Mouse (Mus musculus) splenic B cell, adult 2 months (primary cell): ENCODE results near the gene Anapc16.
"Not testable (repeated sequence)": the region's sequence is repeated elsewhere in the genome, so short reads cannot be mapped to it uniquely, and the experiment has no call there.

Experiments used
- DNase-seq: peaks from one replicate; pipeline ENCODE4 v3.0.0-alpha.2; 2011; ENCODE audit warnings: low read depth, low spot score
- H3K27me3 ChIP-seq: 2 replicates; pipeline ENCODE4 v1.6.1; 2012; ENCODE audit warnings: mild to moderate bottlenecking, low read length, moderate library complexity, mixed read lengths; ENCODE audit not compliant: control insufficient read depth, poor library complexity, insufficient read depth, severe bottlenecking
- H3K36me3 ChIP-seq: 2 replicates; pipeline ENCODE4 v1.6.1; 2012; ENCODE audit warnings: mild to moderate bottlenecking, low read length, moderate library complexity, mixed read lengths; ENCODE audit not compliant: control insufficient read depth, poor library complexity, insufficient read depth, severe bottlenecking

Anapc16 gene

DNA sequence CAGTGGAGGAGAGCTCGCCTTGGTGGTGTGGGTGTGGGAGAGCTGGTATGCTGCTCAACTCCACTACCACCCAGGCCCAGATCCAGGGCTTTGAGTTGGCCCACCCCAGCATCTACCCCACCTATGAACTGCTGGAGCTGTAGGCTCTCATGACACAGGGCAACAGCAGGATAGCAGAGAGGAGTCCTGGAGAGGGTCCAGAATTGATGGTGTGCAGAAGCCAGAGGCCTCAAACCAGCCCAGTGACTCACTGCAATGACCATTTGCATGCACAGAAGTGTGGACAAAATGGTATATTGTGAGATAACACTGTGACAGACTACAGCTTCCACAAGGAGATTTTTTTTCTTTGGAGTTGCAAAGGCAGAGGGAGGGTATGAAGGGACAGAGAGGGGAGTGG is 20.8 kb upstream of the Anapc16 start:
- no peak for DNase-seq
- Histone ChIP-seq H3K36me3 (no peaks in the 10 kb centered on the region), H3K27me3 (no peaks in the 10 kb centered on the region)

DNA sequence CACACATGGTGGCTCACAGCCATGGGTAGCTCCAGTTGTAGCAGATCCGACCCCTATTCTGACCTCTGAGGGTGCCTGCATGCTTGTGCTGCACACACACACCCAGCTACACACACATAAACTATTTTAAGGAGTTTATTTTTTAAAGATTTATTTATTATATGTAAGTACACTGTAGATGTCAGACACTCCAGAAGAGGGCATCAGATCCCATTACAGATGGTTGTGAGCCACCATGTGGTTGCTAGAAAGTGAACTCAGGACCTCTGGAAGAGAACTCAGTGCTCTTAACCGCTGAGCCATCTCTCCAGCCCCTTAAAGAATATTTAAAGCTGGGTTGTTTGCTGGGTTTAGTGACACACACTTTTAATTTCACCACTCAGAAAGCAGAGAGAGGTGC is 16.4 kb upstream of the Anapc16 start:
- Histone ChIP-seq H3K36me3 (no peaks in the 10 kb centered on the region; the same call in 1 of the 2 replicates), H3K27me3 (no peaks in the 10 kb centered on the region)
- no peak for DNase-seq

DNA sequence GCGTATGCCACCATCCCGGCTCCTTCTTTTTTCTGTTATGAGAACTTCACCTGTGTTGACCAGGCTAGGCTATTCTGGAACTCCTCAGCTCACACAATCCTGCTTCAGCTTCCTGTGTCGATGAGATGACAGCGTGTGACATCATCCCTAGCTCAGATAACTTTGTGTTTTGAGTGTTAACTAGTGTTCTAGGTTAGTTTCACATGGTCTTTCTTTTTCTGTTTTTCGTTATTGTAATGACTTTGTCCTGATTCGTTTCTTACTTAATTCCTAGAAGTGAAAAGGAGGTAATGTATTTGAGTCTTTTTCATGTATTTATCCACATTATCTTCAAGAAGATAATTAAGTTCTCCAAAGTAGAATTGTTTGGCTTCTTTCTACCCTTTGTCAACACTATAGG is 13.3 kb upstream of the Anapc16 start:
- H3K36me3 ChIP-seq = no peaks in the 10 kb centered on the region; the same call in 1 of the 2 replicates
- no peaks in the 10 kb centered on the region for H3K27me3 ChIP-seq
- no peak for DNase-seq

DNA sequence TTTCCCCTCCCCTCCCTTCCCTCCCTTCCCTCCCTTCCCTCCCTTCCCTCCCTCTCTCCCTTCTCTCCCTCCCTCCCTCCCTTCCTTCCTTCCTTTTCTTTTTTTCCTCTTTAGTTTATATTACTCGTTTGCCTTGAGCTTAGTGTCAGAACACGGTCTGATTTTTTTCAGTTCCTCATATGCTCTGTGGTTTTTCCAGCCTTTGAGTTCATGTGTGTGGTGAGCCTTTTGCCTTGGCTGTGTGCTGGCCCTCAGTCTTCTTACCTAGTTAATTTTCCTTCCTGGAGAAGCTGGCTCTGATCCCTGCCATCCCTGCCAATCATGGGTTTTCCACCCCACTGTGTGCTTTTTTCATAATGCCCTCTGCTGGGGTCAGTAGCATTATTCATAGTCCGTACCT is 6.2 kb upstream of the Anapc16 start:
- DNase-seq = peak; percentile 13
- H3K36me3 ChIP-seq = no peaks in the 10 kb centered on the region; the same call in 1 of the 2 replicates
- no peaks in the 10 kb centered on the region for H3K27me3 ChIP-seq

DNA sequence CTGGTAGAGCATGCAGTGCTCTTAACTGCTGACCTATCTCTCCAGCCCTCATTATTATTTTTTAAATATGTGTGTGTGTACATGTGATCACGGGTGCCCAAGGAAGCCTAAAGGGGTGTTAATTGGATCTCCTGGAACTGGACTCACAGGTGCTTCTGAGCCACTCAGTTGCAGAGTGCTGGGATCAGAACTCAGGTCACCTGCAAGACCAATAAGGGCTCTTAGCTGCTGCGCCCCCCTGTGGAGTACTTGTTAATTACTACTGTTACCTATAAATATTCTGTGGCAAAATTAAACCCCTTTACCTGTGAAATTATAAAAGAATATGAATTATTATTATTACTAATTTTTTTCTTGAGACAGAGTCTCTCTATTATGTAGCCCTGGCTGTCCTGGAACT is 2.3 kb upstream of the Anapc16 start:
- DNase-seq = peak; percentile 71
- Histone ChIP-seq H3K27me3 (no peaks in the 10 kb centered on the region), H3K36me3 (peaks cover 6% of the 10 kb centered on the region)

DNA sequence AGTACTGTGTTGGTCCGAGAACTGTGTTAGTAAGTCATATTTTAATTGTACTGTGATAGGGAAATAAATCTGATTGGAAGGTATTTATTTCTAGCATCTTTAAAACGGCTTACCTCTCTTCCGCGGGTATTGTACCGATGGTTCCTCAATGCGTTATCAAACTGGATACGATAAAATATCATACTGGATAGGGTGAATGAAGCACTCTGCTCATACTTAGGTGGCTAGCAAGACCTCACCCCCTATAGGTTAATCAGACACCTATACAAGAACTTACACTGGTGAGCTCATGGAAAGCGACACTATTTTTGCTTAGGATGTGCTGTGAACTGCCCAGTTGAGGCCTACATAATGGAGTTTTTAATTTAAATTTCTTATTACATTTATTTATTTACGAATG is 912 bp upstream of the Anapc16 start:
- no peaks in the 10 kb centered on the region for H3K27me3 ChIP-seq
- peaks cover 6% of the 10 kb centered on the region for H3K36me3 ChIP-seq
- no peak for DNase-seq

DNA sequence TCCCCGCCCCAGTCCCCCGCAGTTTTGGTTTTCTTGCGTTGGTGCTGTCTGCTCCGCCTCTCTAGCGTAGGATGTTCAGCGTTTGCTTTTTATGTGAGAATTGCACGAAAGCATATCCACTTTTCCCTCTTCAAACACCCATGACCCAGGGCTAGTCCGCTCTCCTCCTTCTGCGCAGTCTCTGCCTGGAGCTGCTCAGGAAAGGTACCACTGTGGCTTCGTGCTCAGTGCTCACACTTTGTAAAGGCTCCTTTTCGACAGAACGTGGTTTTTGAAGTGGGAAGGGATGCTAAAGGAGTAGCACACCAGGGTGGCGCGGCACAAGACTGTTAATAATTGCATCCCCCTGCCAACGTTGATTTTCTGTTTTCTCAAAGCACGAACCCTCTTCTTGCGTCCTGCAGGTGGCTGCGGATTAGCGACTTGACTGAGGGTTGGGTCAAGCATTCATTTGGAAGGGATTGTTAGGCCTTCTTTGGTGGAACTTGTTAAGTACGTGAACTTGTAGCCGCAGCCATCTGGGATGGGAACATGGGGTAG is 348 bp upstream of the Anapc16 start:
- DNase-seq = no peak
- peaks cover 6% of the 10 kb centered on the region for H3K36me3 ChIP-seq
- H3K27me3 ChIP-seq = no peaks in the 10 kb centered on the region

DNA sequence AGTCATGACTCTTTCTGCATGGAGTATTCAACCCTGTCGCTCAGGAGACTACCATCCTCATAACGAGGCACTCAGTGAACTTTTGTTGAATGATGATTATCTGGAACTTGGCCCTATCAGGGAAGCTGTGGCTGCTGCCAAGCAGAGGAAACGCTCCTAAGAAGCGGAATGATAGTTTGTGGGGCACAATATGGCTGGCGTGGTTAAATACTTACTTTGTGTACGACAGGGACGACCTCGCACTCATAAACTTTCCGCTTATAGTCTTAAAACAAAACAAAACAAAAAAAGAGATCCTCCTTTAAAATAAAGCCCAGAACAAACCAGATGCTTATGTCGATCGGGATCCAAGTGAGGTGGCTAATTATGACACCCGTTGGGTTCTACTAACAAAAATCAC is 732 bp downstream of the Anapc16 start:
- Histone ChIP-seq H3K27me3 (no peaks in the 10 kb centered on the region), H3K36me3 (peaks cover 6% of the 10 kb centered on the region)
- DNase-seq = no peak

DNA sequence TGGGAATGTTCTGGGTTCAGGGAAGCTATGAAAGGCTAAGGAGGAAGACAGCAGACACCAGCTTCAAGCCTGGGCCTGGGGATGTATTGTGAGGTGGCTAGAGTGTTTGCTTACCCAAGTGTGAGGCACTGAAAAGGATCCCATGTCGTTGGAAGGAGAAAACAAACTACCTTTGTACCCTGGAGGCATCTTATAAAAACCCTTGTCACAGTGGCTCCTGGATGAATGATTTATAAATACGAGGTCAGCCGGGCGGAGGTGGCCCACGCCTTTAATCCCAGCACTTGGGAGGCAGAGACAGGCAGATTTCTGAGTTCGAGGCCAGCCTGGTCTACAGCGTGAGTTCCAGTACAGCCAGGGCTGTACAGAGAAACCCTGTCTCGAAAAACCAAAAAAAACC is 1.3 kb downstream of the Anapc16 start:
- not testable (repeated sequence) for H3K27me3 ChIP-seq, H3K36me3 ChIP-seq, DNase-seq

DNA sequence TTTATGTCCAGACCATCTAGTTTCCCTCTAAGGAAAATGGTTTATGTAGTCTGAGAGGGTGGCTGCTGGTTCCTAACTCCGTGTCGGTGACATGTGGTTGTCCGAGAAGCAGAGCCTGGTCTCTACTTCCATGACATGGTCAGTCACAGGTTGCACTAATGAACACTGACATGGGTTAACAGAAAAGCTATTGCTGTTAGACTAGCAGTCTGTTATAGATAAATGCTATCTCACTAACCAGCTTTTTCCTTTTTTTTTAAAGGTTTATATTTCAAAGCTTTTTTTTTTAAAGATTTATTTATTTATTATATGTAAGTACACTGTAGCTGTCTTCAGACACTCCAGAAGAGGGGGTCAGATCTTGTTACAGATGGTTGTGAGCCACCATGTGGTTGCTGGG is 3.9 kb downstream of the Anapc16 start:
- DNase-seq = no peak
- no peaks in the 10 kb centered on the region for H3K27me3 ChIP-seq
- peaks cover 9% of the 10 kb centered on the region for H3K36me3 ChIP-seq

DNA sequence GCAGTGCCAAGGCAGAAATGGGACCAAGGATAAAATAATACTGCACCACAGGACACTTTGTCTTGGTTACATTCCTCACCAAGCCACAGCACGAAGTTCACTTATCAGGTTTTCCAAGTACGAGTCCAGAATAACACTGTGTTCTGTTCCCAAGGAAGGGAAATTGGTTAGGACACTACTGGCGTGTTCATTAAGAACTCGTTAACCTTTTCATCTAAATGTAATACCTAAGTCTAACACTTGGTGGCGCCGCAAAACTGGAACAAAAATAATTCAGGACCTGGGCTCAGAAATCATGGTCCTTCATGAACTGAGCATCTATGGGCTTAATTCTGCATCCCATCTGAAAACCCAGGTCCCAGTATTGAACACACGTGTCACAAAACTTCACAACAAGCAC is 5.3 kb downstream of the Anapc16 start:
- peaks cover 9% of the 10 kb centered on the region for H3K36me3 ChIP-seq
- H3K27me3 ChIP-seq = no peaks in the 10 kb centered on the region
- peak; percentile 81 for DNase-seq

DNA sequence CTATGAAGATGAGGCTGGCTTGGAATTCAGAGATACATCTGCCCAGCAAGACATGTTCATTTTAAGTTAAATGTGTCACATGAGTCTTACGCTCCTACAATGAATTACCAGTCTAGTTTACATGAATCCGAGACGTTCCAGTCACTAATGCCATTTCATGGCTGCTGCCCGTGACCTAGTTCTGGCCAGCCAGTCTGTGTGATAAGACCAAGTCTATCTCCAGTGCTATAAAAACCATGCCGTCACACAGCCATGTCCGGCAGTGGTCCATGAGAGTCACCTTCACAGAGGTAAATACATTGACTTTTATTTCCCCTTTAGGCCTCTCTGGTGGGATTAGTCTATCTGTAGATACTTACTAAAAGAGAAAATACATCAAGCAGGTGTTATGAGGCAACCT is 7.0 kb downstream of the Anapc16 start:
- no peaks in the 10 kb centered on the region for H3K27me3 ChIP-seq
- peaks cover 8% of the 10 kb centered on the region for H3K36me3 ChIP-seq
- DNase-seq = no peak

DNA sequence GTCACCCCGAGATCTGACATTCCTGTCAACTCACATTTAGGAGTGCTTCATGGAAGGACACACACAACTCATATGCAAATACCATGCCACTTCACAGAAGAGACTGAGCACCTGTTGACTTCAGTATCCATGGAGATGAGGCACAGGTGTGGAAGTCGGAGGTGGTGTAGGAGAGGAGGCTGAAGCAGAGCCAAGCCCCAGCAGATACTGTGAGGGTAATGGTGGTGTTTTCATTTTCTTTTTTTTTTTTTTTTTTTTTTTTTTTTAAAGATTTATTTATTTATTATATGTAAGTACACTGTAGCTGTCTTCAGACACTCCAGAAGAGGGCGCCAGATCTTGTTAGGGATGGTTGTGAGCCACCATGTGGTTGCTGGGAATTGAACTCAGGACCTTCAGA is 9.1 kb downstream of the Anapc16 start:
- DNase-seq, H3K27me3 ChIP-seq, H3K36me3 ChIP-seq: not testable (repeated sequence)

DNA sequence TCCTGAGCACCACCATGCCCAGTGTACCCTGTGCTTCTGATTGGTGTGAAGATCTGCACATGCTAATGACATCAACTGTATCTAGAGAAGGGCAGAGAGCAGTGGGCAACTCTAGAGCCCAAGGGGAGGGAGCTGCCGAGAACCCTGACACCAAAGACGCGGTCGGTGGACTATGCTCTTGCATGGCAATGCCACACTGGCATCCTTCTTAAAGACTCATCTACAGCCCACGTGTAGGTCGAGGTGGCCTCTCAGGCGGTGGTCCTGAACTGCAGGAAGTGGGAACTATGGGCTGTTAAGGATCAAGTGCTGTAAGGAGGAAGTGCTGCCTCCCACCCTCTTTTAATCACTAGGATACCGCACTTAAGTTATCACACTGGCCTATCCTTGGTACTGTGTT is 10.9 kb downstream of the Anapc16 start:
- DNase-seq = no peak
- Histone ChIP-seq H3K36me3 (peaks cover 9% of the 10 kb centered on the region), H3K27me3 (no peaks in the 10 kb centered on the region)

DNA sequence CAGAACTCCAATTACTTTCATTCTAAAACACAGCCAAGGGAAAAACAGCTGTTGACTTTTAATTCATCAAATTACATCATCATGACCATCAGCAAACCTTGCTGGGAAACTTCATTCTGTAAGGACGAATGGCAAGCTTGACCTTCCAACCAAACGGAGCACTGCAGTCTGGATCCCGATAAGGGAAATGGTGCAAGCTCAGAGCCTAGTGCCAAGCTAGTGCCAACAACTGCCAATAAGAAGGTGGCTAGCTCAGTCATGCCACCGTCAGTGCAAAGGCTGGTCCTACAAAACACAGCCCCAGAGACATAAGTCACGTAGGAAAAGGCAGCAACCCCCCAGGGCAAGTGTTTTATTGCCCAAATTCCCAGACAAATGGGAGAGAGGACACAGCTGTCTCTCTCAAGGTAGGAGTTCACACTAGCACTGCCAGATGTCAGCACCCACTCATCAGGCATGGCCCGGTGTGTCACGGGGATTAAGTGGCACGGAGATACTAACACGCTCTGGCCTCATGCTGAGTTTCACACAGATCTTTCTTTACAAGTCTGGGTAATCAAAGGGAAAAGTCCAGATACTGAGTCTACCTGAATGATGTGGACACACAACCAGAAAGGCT is 11.6 kb downstream of the Anapc16 start:
- no peak for DNase-seq
- Histone ChIP-seq H3K36me3 (peaks cover 11% of the 10 kb centered on the region; the same call in 1 of the 2 replicates), H3K27me3 (no peaks in the 10 kb centered on the region)

DNA sequence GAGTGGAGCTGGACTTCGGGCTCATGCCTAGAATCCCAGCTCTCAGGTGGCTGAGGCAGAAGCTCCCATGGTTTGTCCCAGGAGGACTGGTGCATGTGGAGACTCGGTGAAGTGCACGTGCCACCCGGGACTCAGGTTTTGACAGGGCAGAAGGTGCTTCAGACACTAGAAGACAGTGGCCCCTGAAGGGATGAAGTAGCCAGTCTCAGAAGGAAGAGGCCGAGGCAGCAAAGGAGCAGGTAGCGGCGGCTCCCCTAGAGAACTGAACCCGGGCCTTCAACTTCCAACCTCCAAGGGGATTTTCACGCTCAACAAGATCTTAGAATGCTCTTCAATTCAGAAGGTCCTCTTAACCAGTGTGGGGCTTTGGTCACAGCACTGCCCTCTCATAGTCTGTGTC is 12.5 kb downstream of the Anapc16 start:
- no peak for DNase-seq
- H3K36me3 ChIP-seq = peaks cover 11% of the 10 kb centered on the region; the same call in 1 of the 2 replicates
- H3K27me3 ChIP-seq = no peaks in the 10 kb centered on the region
